Mouse (Mus musculus) retina, adult 2 months (tissue): ENCODE data around the gene Alms1.
"Not testable (repeated sequence)": the region's sequence is repeated elsewhere in the genome, so short reads cannot be mapped to it uniquely, and the experiment has no call there.

ENCODE experiments used
- DNase-seq: peaks from one replicate; pipeline ENCODE4 v3.0.0-alpha.2; 2012; ENCODE audit warnings: low read depth, low spot score

Gene Alms1

GRCm38 (mm10) chr6:85713105-85713504 lies 125.8 kb downstream of the Alms1 start, which contains the start of gene Nat8f7:
Gene Nat8f7, minus strand, starts transcription at chr6:85713205.
- not testable (repeated sequence) for DNase-seq
